Mouse (Mus musculus): ENCODE measurements around the gene Chic1.

Gene Chic1

GRCm38 (mm10) chrX:103356287-103356686 is at the start of gene Chic1:
Gene Chic1 (plus strand): TSS chrX:103356476.
- DNase-seq (ENCODE audit: low spot score in 2 of 2), result peak in 1 of 2 experiments; percentile 6

- no peak for DNase-seq (ENCODE audit: low spot score in 2 of 2)
Observed at GRCm38 (mm10) chrX:103308262-103308661, 48.0 kb upstream of the Chic1 start.

GRCm38 (mm10) chrX:103311723-103312122 is 44.6 kb upstream of the Chic1 start:
- DNase-seq (ENCODE audit: low spot score in 2 of 2), result no peak

GRCm38 (mm10) chrX:103314146-103314545 is 42.1 kb upstream of the Chic1 start:
- DNase-seq (ENCODE audit: low spot score in 2 of 2), result no peak

- DNase-seq (ENCODE audit: low spot score in 2 of 2), result no peak
Observed at GRCm38 (mm10) chrX:103321146-103321545, 35.1 kb upstream of the Chic1 start, which contains the start of gene Cdx4. Gene Cdx4 (plus strand): TSS chrX:103321398.

GRCm38 (mm10) chrX:103325900-103326299 is 30.4 kb upstream of the Chic1 start:
- no peak for DNase-seq (ENCODE audit: low spot score in 2 of 2)

- no peak for DNase-seq (ENCODE audit: low spot score in 2 of 2)
Observed at GRCm38 (mm10) chrX:103329386-103329785, 26.9 kb upstream of the Chic1 start.

- DNase-seq (ENCODE audit: low spot score in 2 of 2), result no peak
Observed at GRCm38 (mm10) chrX:103331125-103331858, 25.0 kb upstream of the Chic1 start.

- no peak for DNase-seq (ENCODE audit: low spot score in 2 of 2)
Observed at GRCm38 (mm10) chrX:103341369-103342113, 14.7 kb upstream of the Chic1 start.

- no peak for DNase-seq (ENCODE audit: low spot score in 2 of 2)
Observed at GRCm38 (mm10) chrX:103355784-103356183, 492 bp upstream of the Chic1 start.

GRCm38 (mm10) chrX:103356761-103357236 is 523 bp downstream of the Chic1 start:
- no peak for DNase-seq (ENCODE audit: low spot score in 2 of 2)

GRCm38 (mm10) chrX:103366201-103366600 is 9.9 kb downstream of the Chic1 start:
- no peak for DNase-seq (ENCODE audit: low spot score in 2 of 2)

GRCm38 (mm10) chrX:103368650-103369049 is 12.4 kb downstream of the Chic1 start:
- DNase-seq (ENCODE audit: low spot score in 2 of 2), result no peak

GRCm38 (mm10) chrX:103371221-103371620 is 14.9 kb downstream of the Chic1 start:
- no peak for DNase-seq (ENCODE audit: low spot score in 2 of 2)

- DNase-seq (ENCODE audit: low spot score in 2 of 2), result no peak
Observed at GRCm38 (mm10) chrX:103371627-103372026, 15.4 kb downstream of the Chic1 start.

- no peak for DNase-seq (ENCODE audit: low spot score in 2 of 2)
Observed at GRCm38 (mm10) chrX:103374250-103374649, 18.0 kb downstream of the Chic1 start.

GRCm38 (mm10) chrX:103384528-103384927 is 28.3 kb downstream of the Chic1 start:
- no peak for DNase-seq (ENCODE audit: low spot score in 2 of 2)

- DNase-seq (ENCODE audit: low spot score in 2 of 2), result no peak
Observed at GRCm38 (mm10) chrX:103388131-103388530, 31.9 kb downstream of the Chic1 start.

GRCm38 (mm10) chrX:103393841-103394240 is 37.6 kb downstream of the Chic1 start:
- DNase-seq (ENCODE audit: low spot score in 2 of 2), result no peak

- DNase-seq (ENCODE audit: low spot score in 2 of 2), result no peak
Observed at GRCm38 (mm10) chrX:103405021-103405420, 48.7 kb downstream of the Chic1 start.

- no peak for DNase-seq (ENCODE audit: low spot score in 2 of 2)
Observed at GRCm38 (mm10) chrX:103414167-103414566, 57.9 kb downstream of the Chic1 start, which contains the start of gene Tsx. Gene Tsx (plus strand): TSS chrX:103414467.

- DNase-seq (ENCODE audit: low spot score in 2 of 2), result no peak
Observed at GRCm38 (mm10) chrX:103421710-103422109, 65.4 kb downstream of the Chic1 start, which contains the start of gene Gm26992. Gene Gm26992 (plus strand): TSS chrX:103422010.

- DNase-seq (ENCODE audit: low spot score in 2 of 2), result no peak
Observed at GRCm38 (mm10) chrX:103427677-103428076, 71.4 kb downstream of the Chic1 start.
